Mouse (Mus musculus): ENCODE measurements around the gene Fam83d. TPM values are rescaled to one million over a fixed set of nuclear protein-coding genes. Genes with fewer than 3 reads are reported as not detected.
"Not testable (repeated sequence)": the region's sequence is repeated elsewhere in the genome, so short reads cannot be mapped to it uniquely, and the experiment has no call there.

The Fam83d gene
- polyA plus RNA-seq, 1 experiment from 2014 or later: 59.7 TPM

DNA sequence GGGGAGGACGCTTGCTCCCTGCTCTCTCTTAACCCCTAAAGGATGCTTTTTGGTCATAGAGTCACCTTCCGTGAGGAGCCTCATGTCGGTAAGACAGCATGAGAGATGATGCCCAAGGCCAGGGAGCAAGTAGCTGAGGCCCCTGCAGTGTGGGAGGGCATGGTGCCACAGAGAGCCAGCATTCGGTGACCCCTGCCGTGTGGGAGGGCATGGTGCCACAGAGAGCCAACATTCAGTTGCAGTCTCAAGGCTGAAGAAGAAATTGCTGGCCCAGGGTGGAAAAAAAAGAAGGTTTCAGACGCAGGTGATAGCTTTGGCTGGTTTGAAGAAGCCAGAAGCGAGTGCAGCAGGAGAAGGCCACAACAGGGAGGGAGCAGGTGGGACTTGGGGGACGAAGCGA lies 35.4 kb upstream of the Fam83d start:
- Histone ChIP-seq H3K9ac (no peak overlapping the region), H3K9me3 (replicated peaks) (no peaks in the 10 kb centered on the region), H3K4me2 (no peak overlapping the region), H3K4me1 (replicated peaks) (peaks cover 11% of the 10 kb centered on the region), H3K36me3 (no peaks in the 10 kb centered on the region), H3K4me3 (no peak overlapping the region), H3K27ac (ENCODE audit: poor library complexity, severe bottlenecking) (no peak overlapping the region), H3K27me3 (replicated peaks) (no peaks in the 10 kb centered on the region)
- no peak for ATAC-seq (ENCODE audit: insufficient number of reproducible peaks, low FRiP score)
- WGBS: 81% methylated on average over 9 of the region's 9 CpGs

DNA sequence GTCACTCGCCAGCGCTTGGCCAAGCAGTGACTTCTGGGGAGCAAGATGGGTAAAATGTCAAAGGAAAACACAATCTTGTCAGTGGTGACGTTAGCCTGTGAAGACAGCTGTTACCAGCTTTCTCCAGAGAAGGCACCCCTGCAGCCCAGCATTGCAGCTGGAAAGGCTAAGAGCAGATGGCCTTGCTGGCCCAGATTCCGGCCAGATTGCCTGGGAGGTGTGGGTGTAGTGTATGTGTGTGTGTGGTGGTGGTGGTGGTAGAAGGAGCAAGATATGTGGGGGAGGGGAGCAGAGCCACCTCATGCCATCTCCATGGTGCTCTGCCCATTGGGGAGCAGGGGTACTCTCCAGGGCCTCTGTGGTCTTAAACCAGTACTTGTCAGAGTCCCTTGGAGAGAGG lies 34.8 kb upstream of the Fam83d start:
- no peaks in the 10 kb centered on the region for H3K9me3 ChIP-seq (replicated peaks)
- no peaks in the 10 kb centered on the region for H3K36me3 ChIP-seq
- no peak overlapping the region for H3K27ac ChIP-seq (ENCODE audit: poor library complexity, severe bottlenecking)
- peaks cover 11% of the 10 kb centered on the region for H3K4me1 ChIP-seq (replicated peaks)
- no peak for ATAC-seq (ENCODE audit: insufficient number of reproducible peaks, low FRiP score)
- H3K4me2 ChIP-seq: no peak overlapping the region
- WGBS: 72% methylated on average over 4 of the region's 4 CpGs
- no peak overlapping the region for H3K4me3 ChIP-seq
- no peak overlapping the region for H3K9ac ChIP-seq
- no peaks in the 10 kb centered on the region for H3K27me3 ChIP-seq (replicated peaks)

DNA sequence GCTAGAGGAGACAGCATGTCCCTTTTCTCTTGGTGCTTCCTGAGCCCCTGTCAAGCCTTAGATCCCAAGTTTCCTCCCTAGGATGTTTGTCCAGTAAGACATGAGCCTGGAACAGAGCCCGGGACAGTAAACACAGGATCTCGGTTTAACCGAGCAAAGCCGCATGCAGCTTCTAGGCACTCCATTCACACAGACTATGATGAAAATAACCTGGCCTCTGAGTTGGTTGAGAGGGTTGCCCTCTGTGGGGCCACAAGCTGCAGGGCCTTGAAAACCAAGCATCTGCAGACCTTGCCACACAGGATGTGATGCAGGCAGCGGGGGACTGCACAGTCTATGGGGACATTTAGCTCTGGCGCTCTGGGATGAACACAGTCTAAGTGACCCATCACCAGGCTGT lies 34.0 kb upstream of the Fam83d start:
- peaks cover 11% of the 10 kb centered on the region for H3K4me1 ChIP-seq (replicated peaks)
- no peaks in the 10 kb centered on the region for H3K36me3 ChIP-seq
- no peak overlapping the region for H3K27ac ChIP-seq (ENCODE audit: poor library complexity, severe bottlenecking)
- H3K4me3 ChIP-seq: no peak overlapping the region
- no peaks in the 10 kb centered on the region for H3K27me3 ChIP-seq (replicated peaks)
- H3K4me2 ChIP-seq: no peak overlapping the region
- 76% methylated on average over 6 of the region's 6 CpGs for WGBS
- no peaks in the 10 kb centered on the region for H3K9me3 ChIP-seq (replicated peaks)
- peak; percentile 24; the same call in 1 of the 2 replicates for ATAC-seq (ENCODE audit: insufficient number of reproducible peaks, low FRiP score)
- H3K9ac ChIP-seq: no peak overlapping the region

DNA sequence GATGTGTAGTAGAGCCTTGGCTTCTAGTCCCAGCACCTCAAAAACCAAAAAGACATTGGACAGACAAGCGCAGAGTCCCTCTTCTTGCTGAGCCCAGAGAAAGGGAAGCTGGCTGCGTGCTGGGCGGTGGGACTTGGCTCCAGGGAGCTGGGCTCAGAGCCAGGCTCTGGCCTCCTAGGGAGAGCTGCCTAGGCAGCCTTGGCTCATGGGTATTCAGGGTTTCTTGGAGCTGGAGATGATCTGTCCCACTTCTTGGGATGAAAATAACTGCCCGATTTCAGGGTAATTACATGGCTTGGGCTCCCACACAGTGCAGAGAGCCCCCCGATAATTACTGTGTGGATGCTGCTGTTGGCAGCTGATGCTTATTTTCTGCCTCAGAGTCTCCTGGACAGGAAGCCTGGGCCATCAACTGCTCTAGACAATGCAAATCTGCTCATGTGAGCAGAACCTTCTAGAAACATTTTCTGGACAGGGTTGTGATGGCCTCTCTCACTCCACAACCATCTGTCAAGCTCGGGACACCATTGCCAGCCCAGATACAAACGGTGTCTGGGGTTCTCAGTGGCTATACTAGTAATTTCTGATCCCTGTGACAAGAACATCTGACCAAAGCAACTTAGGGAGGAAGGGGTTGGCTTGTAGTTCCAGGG lies 33.3 kb upstream of the Fam83d start:
- H3K27me3 ChIP-seq (replicated peaks): no peaks in the 10 kb centered on the region
- H3K36me3 ChIP-seq: no peaks in the 10 kb centered on the region
- no peak overlapping the region for H3K4me2 ChIP-seq
- H3K9ac ChIP-seq: no peak overlapping the region
- 77% methylated on average over 7 of the region's 7 CpGs for WGBS
- H3K4me1 ChIP-seq (replicated peaks): peaks cover 11% of the 10 kb centered on the region
- no peak overlapping the region for H3K4me3 ChIP-seq
- H3K27ac ChIP-seq (ENCODE audit: poor library complexity, severe bottlenecking): no peak overlapping the region
- ATAC-seq (ENCODE audit: insufficient number of reproducible peaks, low FRiP score): peak; percentile 55; the same call in 1 of the 2 replicates
- no peaks in the 10 kb centered on the region for H3K9me3 ChIP-seq (replicated peaks)

DNA sequence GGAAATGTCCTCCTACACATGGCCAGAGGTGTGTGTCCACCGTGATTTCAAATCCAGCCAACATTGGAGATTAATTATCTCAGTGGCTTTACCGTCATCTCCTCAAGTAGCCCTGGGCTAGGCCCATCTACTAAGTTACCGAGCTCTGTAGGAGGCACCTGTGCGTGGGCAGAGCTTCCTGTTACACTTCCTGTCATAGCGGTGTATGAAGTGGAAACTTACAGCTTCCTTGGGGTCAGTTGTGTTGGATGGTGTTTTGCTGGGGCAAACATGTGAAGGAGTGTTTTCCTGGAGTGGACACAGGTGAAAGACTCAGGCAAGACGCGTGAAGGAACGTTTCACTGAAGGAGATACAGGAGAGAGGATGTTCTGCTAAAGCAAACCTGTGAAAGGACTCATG lies 32.6 kb upstream of the Fam83d start:
- WGBS: 78% methylated on average over 8 of the region's 8 CpGs
- no peak overlapping the region for H3K9ac ChIP-seq
- no peaks in the 10 kb centered on the region for H3K9me3 ChIP-seq (replicated peaks)
- H3K27me3 ChIP-seq (replicated peaks): no peaks in the 10 kb centered on the region
- H3K4me3 ChIP-seq: no peak overlapping the region
- no peak overlapping the region for H3K4me2 ChIP-seq
- no peaks in the 10 kb centered on the region for H3K36me3 ChIP-seq
- H3K27ac ChIP-seq (ENCODE audit: poor library complexity, severe bottlenecking): no peak overlapping the region
- H3K4me1 ChIP-seq (replicated peaks): peaks cover 11% of the 10 kb centered on the region
- no peak for ATAC-seq (ENCODE audit: insufficient number of reproducible peaks, low FRiP score)

DNA sequence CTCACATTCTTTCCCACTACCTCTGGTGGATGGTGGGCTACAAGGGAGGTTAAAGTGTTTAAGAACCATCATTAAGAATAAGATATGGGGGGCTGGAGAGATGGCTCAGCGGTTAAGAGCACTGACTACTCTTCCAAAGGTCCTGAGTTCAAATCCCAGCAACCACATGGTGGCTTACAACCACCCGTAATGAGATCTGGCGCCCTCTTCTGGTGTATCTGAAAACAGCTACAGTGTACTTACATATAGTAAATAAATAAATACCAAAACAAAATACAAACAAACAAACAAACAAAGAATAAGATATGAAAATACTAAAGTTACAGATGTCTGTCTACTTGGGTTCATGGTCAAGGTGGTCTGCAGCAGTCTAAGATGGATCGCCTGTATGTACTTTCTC lies 31.6 kb upstream of the Fam83d start:
- H3K4me1 ChIP-seq (replicated peaks): peaks cover 11% of the 10 kb centered on the region
- H3K36me3 ChIP-seq; H3K9ac ChIP-seq; H3K27me3 ChIP-seq (replicated peaks); H3K4me3 ChIP-seq; H3K27ac ChIP-seq (ENCODE audit: poor library complexity, severe bottlenecking); H3K9me3 ChIP-seq (replicated peaks); ATAC-seq (ENCODE audit: insufficient number of reproducible peaks, low FRiP score); H3K4me2 ChIP-seq: not testable (repeated sequence)
- 80% methylated on average over 4 of the region's 4 CpGs for WGBS

DNA sequence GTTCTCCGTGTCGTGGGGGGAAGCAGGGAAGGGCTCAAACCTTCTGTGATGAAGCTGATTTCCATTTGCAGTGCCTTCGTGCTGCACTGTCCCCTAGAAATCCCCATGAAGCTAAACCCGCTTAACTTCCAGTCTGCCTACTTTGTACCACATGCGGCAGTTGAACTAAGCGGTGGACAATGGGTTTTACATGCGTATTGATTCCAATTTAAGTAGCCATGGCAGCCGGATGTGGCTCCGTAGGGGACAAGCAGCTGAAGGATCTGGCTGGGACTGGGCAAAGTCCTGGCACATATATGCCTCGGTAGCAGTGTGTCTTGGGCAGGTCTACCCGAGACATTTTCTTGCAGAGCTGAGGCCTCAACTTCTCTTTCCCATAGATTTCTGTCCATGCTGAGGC lies 29.3 kb upstream of the Fam83d start:
- WGBS: 82% methylated on average over 11 of the region's 11 CpGs
- Histone ChIP-seq H3K27me3 (replicated peaks) (no peaks in the 10 kb centered on the region), H3K9me3 (replicated peaks) (peaks cover 3% of the 10 kb centered on the region; the same call in 1 of the 2 replicates), H3K27ac (ENCODE audit: poor library complexity, severe bottlenecking) (no peak overlapping the region), H3K4me2 (no peak overlapping the region), H3K36me3 (peaks cover 10% of the 10 kb centered on the region), H3K4me3 (no peak overlapping the region), H3K4me1 (replicated peaks) (peaks cover 11% of the 10 kb centered on the region), H3K9ac (no peak overlapping the region)
- ATAC-seq (ENCODE audit: insufficient number of reproducible peaks, low FRiP score): no peak

DNA sequence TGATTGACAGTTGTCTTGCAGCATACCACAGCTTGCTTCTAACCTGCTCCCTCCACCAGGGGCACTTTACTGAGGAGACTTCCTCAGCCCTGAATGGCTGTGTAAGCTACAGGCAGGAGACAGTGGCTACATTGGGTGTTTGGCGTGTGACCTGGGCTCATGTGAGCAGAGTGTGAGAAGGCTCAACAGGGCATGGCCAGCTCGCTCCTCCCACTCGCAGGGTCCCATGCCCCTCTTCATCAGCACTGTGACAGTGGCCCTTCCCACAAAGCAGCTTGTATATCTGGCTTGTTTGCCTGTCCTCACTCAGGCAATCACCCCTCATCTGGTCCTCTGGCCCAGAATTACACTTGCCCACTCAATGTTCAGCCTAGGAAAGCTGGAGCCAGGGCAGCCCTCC lies 28.8 kb upstream of the Fam83d start:
- no peak overlapping the region for H3K4me3 ChIP-seq
- H3K9me3 ChIP-seq (replicated peaks): peaks cover 3% of the 10 kb centered on the region; the same call in 1 of the 2 replicates
- peaks cover 10% of the 10 kb centered on the region for H3K36me3 ChIP-seq
- no peak for ATAC-seq (ENCODE audit: insufficient number of reproducible peaks, low FRiP score)
- H3K27me3 ChIP-seq (replicated peaks): no peaks in the 10 kb centered on the region
- H3K27ac ChIP-seq (ENCODE audit: poor library complexity, severe bottlenecking): no peak overlapping the region
- peaks cover 9% of the 10 kb centered on the region for H3K4me1 ChIP-seq (replicated peaks)
- no peak overlapping the region for H3K9ac ChIP-seq
- H3K4me2 ChIP-seq: no peak overlapping the region
- 63% methylated on average over 3 of the region's 3 CpGs for WGBS

DNA sequence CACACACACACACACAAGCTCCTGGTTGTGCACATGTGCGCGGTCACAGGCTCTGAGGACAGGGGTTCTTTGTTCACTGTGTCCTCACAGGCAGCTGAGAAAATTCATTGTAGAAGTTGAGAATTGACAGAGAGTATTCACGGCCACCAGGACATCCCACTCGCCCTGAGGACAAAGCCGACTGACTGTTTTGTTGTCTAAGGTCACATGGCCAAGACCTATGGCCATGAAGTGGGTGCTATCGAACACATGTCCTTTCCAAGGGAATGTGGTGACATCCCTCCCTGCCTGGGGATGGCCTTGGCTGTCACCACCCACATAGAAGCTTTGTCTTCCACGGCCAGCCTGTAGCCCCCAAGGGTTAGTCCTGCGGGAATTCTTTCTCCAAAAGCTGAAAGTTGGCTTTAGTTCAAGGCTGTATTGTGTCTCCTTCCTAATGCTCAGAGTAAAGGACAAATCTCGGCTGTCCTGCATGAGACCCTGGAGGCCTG lies 26.8 kb upstream of the Fam83d start:
- H3K36me3 ChIP-seq: peaks cover 10% of the 10 kb centered on the region
- no peaks in the 10 kb centered on the region for H3K27me3 ChIP-seq (replicated peaks)
- no peak overlapping the region for H3K4me3 ChIP-seq
- WGBS: 69% methylated on average over 9 of the region's 9 CpGs
- H3K27ac ChIP-seq (ENCODE audit: poor library complexity, severe bottlenecking): no peak overlapping the region
- peaks cover 10% of the 10 kb centered on the region for H3K4me1 ChIP-seq (replicated peaks)
- H3K9me3 ChIP-seq (replicated peaks): peaks cover 3% of the 10 kb centered on the region; the same call in 1 of the 2 replicates
- ATAC-seq (ENCODE audit: insufficient number of reproducible peaks, low FRiP score): no peak
- H3K9ac ChIP-seq: no peak overlapping the region
- no peak overlapping the region for H3K4me2 ChIP-seq

DNA sequence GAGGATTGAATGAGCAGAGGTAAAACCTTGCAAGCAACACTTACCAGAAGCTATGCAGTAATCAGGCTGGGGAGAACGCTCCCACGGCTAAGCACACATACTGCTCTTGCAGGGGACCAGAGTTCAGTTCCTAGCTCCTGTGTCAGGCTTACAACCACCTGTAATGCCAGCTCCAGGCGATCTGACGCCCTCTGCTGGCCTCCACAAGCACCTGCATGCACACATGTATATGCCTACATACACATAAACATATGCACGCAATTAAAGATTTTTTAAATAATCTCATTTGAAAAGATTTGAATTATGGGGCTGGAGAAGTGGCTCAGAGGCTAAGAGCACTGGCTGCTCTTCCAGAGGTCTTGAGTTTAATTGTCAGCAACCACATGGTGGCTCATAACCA lies 25.5 kb upstream of the Fam83d start:
- H3K27ac ChIP-seq (ENCODE audit: poor library complexity, severe bottlenecking): no peak overlapping the region
- WGBS: 71% methylated on average over 5 of the region's 5 CpGs
- H3K4me2 ChIP-seq: no peak overlapping the region
- no peak overlapping the region for H3K4me3 ChIP-seq
- H3K4me1 ChIP-seq (replicated peaks): peaks cover 14% of the 10 kb centered on the region
- H3K27me3 ChIP-seq (replicated peaks): no peaks in the 10 kb centered on the region
- peaks cover 10% of the 10 kb centered on the region for H3K36me3 ChIP-seq
- H3K9me3 ChIP-seq (replicated peaks): peaks cover 3% of the 10 kb centered on the region; the same call in 1 of the 2 replicates
- H3K9ac ChIP-seq: no peak overlapping the region
- no peak for ATAC-seq (ENCODE audit: insufficient number of reproducible peaks, low FRiP score)

DNA sequence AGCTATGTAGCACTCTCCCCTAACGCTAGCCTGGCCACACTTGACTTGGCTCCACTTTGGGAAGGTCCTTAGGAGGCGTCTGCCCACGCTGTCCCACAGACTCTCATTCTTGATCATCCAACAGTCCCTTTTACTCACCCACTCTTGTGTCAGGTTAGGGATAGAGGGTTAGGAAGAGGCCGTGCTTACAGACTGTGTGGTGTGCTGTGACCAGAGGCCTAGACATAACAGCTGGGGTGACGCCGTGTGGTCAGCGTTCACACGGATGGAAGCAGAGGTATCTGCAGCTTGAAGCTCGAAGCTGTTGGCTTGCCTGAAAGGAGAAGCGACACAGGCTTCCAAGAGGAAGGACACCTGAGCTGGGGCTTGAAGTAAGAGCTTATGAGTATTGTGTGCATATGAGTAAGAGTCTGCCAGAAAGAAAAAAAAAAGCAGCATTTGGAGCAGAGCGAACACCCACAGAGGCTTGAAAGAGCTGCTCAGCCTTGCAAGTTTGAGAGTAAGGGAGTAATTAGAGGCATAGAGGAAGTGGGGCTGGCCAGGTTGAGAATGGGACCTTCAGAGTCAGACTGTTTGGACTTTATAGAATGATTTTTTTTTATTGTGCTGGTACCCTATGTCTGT lies 24.3 kb upstream of the Fam83d start:
- Histone ChIP-seq H3K9me3 (replicated peaks) (peaks cover 3% of the 10 kb centered on the region; the same call in 1 of the 2 replicates), H3K4me2 (no peak overlapping the region), H3K36me3 (peaks cover 10% of the 10 kb centered on the region), H3K27ac (ENCODE audit: poor library complexity, severe bottlenecking) (no peak overlapping the region), H3K27me3 (replicated peaks) (no peaks in the 10 kb centered on the region), H3K4me3 (no peak overlapping the region), H3K9ac (no peak overlapping the region), H3K4me1 (replicated peaks) (peaks cover 14% of the 10 kb centered on the region)
- whole genome bisulfite sequencing: 85% methylated on average over 11 of the region's 11 CpGs
- no peak for ATAC-seq (ENCODE audit: insufficient number of reproducible peaks, low FRiP score)
